Mouse (Mus musculus): Measurements from ENCODE around the gene Fndc5. TPM values are rescaled to one million over a fixed set of nuclear protein-coding genes. Genes with fewer than 3 reads are reported as not detected.

Fndc5 gene
- polyA plus RNA-seq, 1 experiment from 2014 or later, result 1.4 TPM

- no peaks in the 10 kb centered on the region for H3K36me3 ChIP-seq (ENCODE audit: control insufficient read depth, insufficient read depth, low read length)
- no peak for ATAC-seq (ENCODE audit: insufficient number of reproducible peaks, insufficient read depth, low FRiP score, low read depth)
- H3K27ac ChIP-seq (ENCODE audit: low read length), result no peak overlapping the region
- no peak overlapping the region for H3K4me3 ChIP-seq (ENCODE audit: low read depth, low read length)
- peaks cover 17% of the 10 kb centered on the region for H3K4me1 ChIP-seq (ENCODE audit: control insufficient read depth, insufficient read depth, low read length)
- H3K9me3 ChIP-seq (ENCODE audit: control insufficient read depth, low read depth, low read length), result no peaks in the 10 kb centered on the region
- H3K27me3 ChIP-seq (ENCODE audit: control insufficient read depth, insufficient read depth, low read length), result 0 out of 2 replicates have a peak, but pooled peaks cover 3% of the 10 kb centered on the region
- H3K9ac ChIP-seq (replicated peaks; ENCODE audit: low read depth, low read length), result no peak overlapping the region
- H3K4me2 ChIP-seq (replicated peaks; ENCODE audit: low read depth, low read length), result no peak overlapping the region
- 29% methylated on average over 8 of the region's 9 CpGs for WGBS
Observed at GRCm38 (mm10) chr4:129129387-129129786, 7.4 kb upstream of the Fndc5 start.

GRCm38 (mm10) chr4:129130149-129130548 is 6.7 kb upstream of the Fndc5 start:
- H3K4me3 ChIP-seq (ENCODE audit: low read depth, low read length), result peak overlapping the region; percentile 25; the same call in 1 of the 2 replicates
- H3K9ac ChIP-seq (replicated peaks; ENCODE audit: low read depth, low read length), result no peak overlapping the region
- ATAC-seq (ENCODE audit: insufficient number of reproducible peaks, insufficient read depth, low FRiP score, low read depth), result no peak
- H3K4me2 ChIP-seq (replicated peaks; ENCODE audit: low read depth, low read length), result peak overlapping the region; percentile 48
- no peaks in the 10 kb centered on the region for H3K9me3 ChIP-seq (ENCODE audit: control insufficient read depth, low read depth, low read length)
- peaks cover 15% of the 10 kb centered on the region for H3K4me1 ChIP-seq (ENCODE audit: control insufficient read depth, insufficient read depth, low read length)
- H3K27me3 ChIP-seq (ENCODE audit: control insufficient read depth, insufficient read depth, low read length), result 0 out of 2 replicates have a peak, but pooled peaks cover 1% of the 10 kb centered on the region
- H3K36me3 ChIP-seq (ENCODE audit: control insufficient read depth, insufficient read depth, low read length), result no peaks in the 10 kb centered on the region
- WGBS, result 6% methylated on average over 8 of the region's 8 CpGs
- H3K27ac ChIP-seq (ENCODE audit: low read length), result no peak overlapping the region

- H3K36me3 ChIP-seq (ENCODE audit: control insufficient read depth, insufficient read depth, low read length), result no peaks in the 10 kb centered on the region
- peak overlapping the region; percentile 15; the same call in 1 of the 2 replicates for H3K27ac ChIP-seq (ENCODE audit: low read length)
- no peaks in the 10 kb centered on the region for H3K9me3 ChIP-seq (ENCODE audit: control insufficient read depth, low read depth, low read length)
- H3K4me2 ChIP-seq (replicated peaks; ENCODE audit: low read depth, low read length), result peak overlapping the region; percentile 48
- H3K4me1 ChIP-seq (ENCODE audit: control insufficient read depth, insufficient read depth, low read length), result peaks cover 10% of the 10 kb centered on the region; the same call in 1 of the 2 replicates
- WGBS, result 2% methylated on average over 17 of the region's 17 CpGs
- no peak overlapping the region for H3K9ac ChIP-seq (replicated peaks; ENCODE audit: low read depth, low read length)
- peak; percentile 74 for ATAC-seq (ENCODE audit: insufficient number of reproducible peaks, insufficient read depth, low FRiP score, low read depth)
- 0 out of 2 replicates have a peak, but pooled peaks cover 2% of the 10 kb centered on the region for H3K27me3 ChIP-seq (ENCODE audit: control insufficient read depth, insufficient read depth, low read length)
- H3K4me3 ChIP-seq (ENCODE audit: low read depth, low read length), result peak overlapping the region; percentile 25
Observed at GRCm38 (mm10) chr4:129130755-129131303, 6.0 kb upstream of the Fndc5 start.

- Histone ChIP-seq H3K27me3 (ENCODE audit: control insufficient read depth, insufficient read depth, low read length) (peaks cover 5% of the 10 kb centered on the region; the same call in 1 of the 2 replicates), H3K4me1 (ENCODE audit: control insufficient read depth, insufficient read depth, low read length) (peaks cover 9% of the 10 kb centered on the region; the same call in 1 of the 2 replicates), H3K4me3 (ENCODE audit: low read depth, low read length) (no peak overlapping the region), H3K36me3 (ENCODE audit: control insufficient read depth, insufficient read depth, low read length) (no peaks in the 10 kb centered on the region), H3K9ac (replicated peaks; ENCODE audit: low read depth, low read length) (no peak overlapping the region), H3K9me3 (ENCODE audit: control insufficient read depth, low read depth, low read length) (no peaks in the 10 kb centered on the region), H3K27ac (ENCODE audit: low read length) (no peak overlapping the region), H3K4me2 (replicated peaks; ENCODE audit: low read depth, low read length) (peak overlapping the region; percentile 28)
- 0 out of 2 replicates have a peak, but pooled peaks have one; percentile 25 for ATAC-seq (ENCODE audit: insufficient number of reproducible peaks, insufficient read depth, low FRiP score, low read depth)
- WGBS, result 9% methylated on average over 15 of the region's 15 CpGs
Observed at GRCm38 (mm10) chr4:129134799-129135585, 1.8 kb upstream of the Fndc5 start.

- H3K4me3 ChIP-seq (ENCODE audit: low read depth, low read length), result no peak overlapping the region
- ATAC-seq (ENCODE audit: insufficient number of reproducible peaks, insufficient read depth, low FRiP score, low read depth), result no peak
- H3K27me3 ChIP-seq (ENCODE audit: control insufficient read depth, insufficient read depth, low read length), result peaks cover 5% of the 10 kb centered on the region; the same call in 1 of the 2 replicates
- no peaks in the 10 kb centered on the region for H3K9me3 ChIP-seq (ENCODE audit: control insufficient read depth, low read depth, low read length)
- no peaks in the 10 kb centered on the region for H3K36me3 ChIP-seq (ENCODE audit: control insufficient read depth, insufficient read depth, low read length)
- no peak overlapping the region for H3K9ac ChIP-seq (replicated peaks; ENCODE audit: low read depth, low read length)
- H3K4me2 ChIP-seq (replicated peaks; ENCODE audit: low read depth, low read length), result no peak overlapping the region
- 55% methylated on average over 2 of the region's 2 CpGs for WGBS
- no peak overlapping the region for H3K27ac ChIP-seq (ENCODE audit: low read length)
- H3K4me1 ChIP-seq (ENCODE audit: control insufficient read depth, insufficient read depth, low read length), result 0 out of 2 replicates have a peak, but pooled peaks cover 4% of the 10 kb centered on the region
Observed at GRCm38 (mm10) chr4:129135637-129136036, 1.2 kb upstream of the Fndc5 start.

GRCm38 (mm10) chr4:129136189-129136578 is 615 bp upstream of the Fndc5 start:
- Histone ChIP-seq H3K4me3 (ENCODE audit: low read depth, low read length) (peak overlapping the region; percentile 43), H3K4me2 (replicated peaks; ENCODE audit: low read depth, low read length) (peak overlapping the region; percentile 90), H3K36me3 (ENCODE audit: control insufficient read depth, insufficient read depth, low read length) (no peaks in the 10 kb centered on the region), H3K9ac (replicated peaks; ENCODE audit: low read depth, low read length) (no peak overlapping the region), H3K27me3 (ENCODE audit: control insufficient read depth, insufficient read depth, low read length) (peaks cover 5% of the 10 kb centered on the region; the same call in 1 of the 2 replicates), H3K4me1 (ENCODE audit: control insufficient read depth, insufficient read depth, low read length) (0 out of 2 replicates have a peak, but pooled peaks cover 4% of the 10 kb centered on the region), H3K27ac (ENCODE audit: low read length) (no peak overlapping the region), H3K9me3 (ENCODE audit: control insufficient read depth, low read depth, low read length) (no peaks in the 10 kb centered on the region)
- 40% methylated on average over 9 of the region's 9 CpGs for WGBS
- no peak for ATAC-seq (ENCODE audit: insufficient number of reproducible peaks, insufficient read depth, low FRiP score, low read depth)

GRCm38 (mm10) chr4:129137392-129138321 is 858 bp downstream of the Fndc5 start:
- peak overlapping the region; percentile 55; the same call in 1 of the 2 replicates for H3K9ac ChIP-seq (replicated peaks; ENCODE audit: low read depth, low read length)
- ATAC-seq (ENCODE audit: insufficient number of reproducible peaks, insufficient read depth, low FRiP score, low read depth), result no peak

More at GRCm38 (mm10) chr4:129137392-129138321, 858 bp downstream of the Fndc5 start:
- Histone ChIP-seq H3K4me1 (ENCODE audit: control insufficient read depth, insufficient read depth, low read length) (0 out of 2 replicates have a peak, but pooled peaks cover 4% of the 10 kb centered on the region), H3K4me2 (replicated peaks; ENCODE audit: low read depth, low read length) (peak overlapping the region; percentile 90), H3K36me3 (ENCODE audit: control insufficient read depth, insufficient read depth, low read length) (no peaks in the 10 kb centered on the region), H3K27me3 (ENCODE audit: control insufficient read depth, insufficient read depth, low read length) (peaks cover 5% of the 10 kb centered on the region; the same call in 1 of the 2 replicates), H3K9me3 (ENCODE audit: control insufficient read depth, low read depth, low read length) (no peaks in the 10 kb centered on the region), H3K27ac (ENCODE audit: low read length) (no peak overlapping the region), H3K4me3 (ENCODE audit: low read depth, low read length) (peak overlapping the region; percentile 43)
- 56% methylated on average over 14 of the region's 14 CpGs for WGBS

Data from stomach, embryonic 14.5 days (tissue).